Mouse (Mus musculus) limb, embryonic 14.5 days (tissue): ENCODE measurements around the gene Kcnh5. TPM values are rescaled to one million over a fixed set of nuclear protein-coding genes. Genes with fewer than 3 reads are reported as not detected.

Experiments used
- ATAC-seq: fragments of 200-750 bp; cut with Nextera tagmentation; 2 replicates; pipeline ENCODE4 v1.8.0; 2017; ENCODE audit warnings: low read depth, moderate number of reproducible peaks, moderate TSS enrichment; ENCODE audit not compliant: low FRiP score
- DNase-seq: peaks from one replicate; pipeline ENCODE4 v3.0.0-alpha.2; 2015; ENCODE audit warnings: low spot score
- H3K27ac ChIP-seq: fragments of 300-500 bp; sonication (generic); replicated peaks from 2 replicates; pipeline ENCODE4 v1.5.1; 2014; ENCODE audit warnings: low read depth, mild to moderate bottlenecking, low read length, moderate library complexity, mixed read lengths
- H3K27me3 ChIP-seq: fragments of 300-500 bp; sonication (generic); 2 replicates; pipeline ENCODE4 v1.6.1; 2014; ENCODE audit warnings: low read length, mixed read lengths; ENCODE audit not compliant: control insufficient read depth, insufficient read depth
- H3K36me3 ChIP-seq: fragments of 300-500 bp; sonication (generic); 2 replicates; pipeline ENCODE4 v1.6.1; 2014; ENCODE audit warnings: mild to moderate bottlenecking, low read length, moderate library complexity, mixed read lengths; ENCODE audit not compliant: control insufficient read depth, insufficient read depth
- H3K4me1 ChIP-seq: fragments of 300-500 bp; sonication (generic); 2 replicates; pipeline ENCODE4 v1.6.1; 2014; ENCODE audit warnings: antibody characterized with exemption, low read length, mixed read lengths; ENCODE audit not compliant: control insufficient read depth, insufficient read depth
- H3K4me2 ChIP-seq: fragments of 300-500 bp; sonication (generic); replicated peaks from 2 replicates; pipeline ENCODE4 v1.6.1; 2014; ENCODE audit warnings: low read depth, mild to moderate bottlenecking, low read length, moderate library complexity; ENCODE audit not compliant: severe bottlenecking
- H3K4me3 ChIP-seq: fragments of 300-500 bp; sonication (generic); replicated peaks from 2 replicates; pipeline ENCODE4 v1.5.1; 2014; ENCODE audit warnings: low read length
- H3K9ac ChIP-seq: fragments of 300-500 bp; sonication (generic); 2 replicates; pipeline ENCODE4 v1.6.1; 2014; ENCODE audit warnings: mild to moderate bottlenecking, low read depth, low read length, moderate library complexity; ENCODE audit not compliant: severe bottlenecking
- H3K9me3 ChIP-seq: fragments of 300-500 bp; sonication (generic); 2 replicates; pipeline ENCODE4 v1.6.1; 2016; ENCODE audit warnings: low read length; ENCODE audit not compliant: control insufficient read depth
- POLR2A ChIP-seq: fragments of 200-500 bp; IDR thresholded peaks from 2 replicates; pipeline ENCODE4 v1.8.0; 2012; ENCODE audit warnings: inconsistent platforms, mild to moderate bottlenecking, moderate library complexity, borderline replicate concordance; ENCODE audit not compliant: insufficient read depth, insufficient read length; ENCODE audit errors: extremely low read depth
- WGBS: fragments of 180-500 bp; shearing (Covaris S2); extraction: QIAGEN DNeasy Blood & Tissue Kit; methylation state at CpG from one replicate; pipeline ENCODE4 v1.1.7; 2014; 5-methylcytosine and 5-hydroxymethylcytosine counted together
- polyA plus RNA-seq, 2 experiments: library from polyadenylated mRNA; depleted of rRNA in 1 of 2; stranded (reverse) in 1 of 2; unstranded in 1 of 2; fragments of >200 nt; fragmentation: Nextera tagmentation in 1 of 2; extraction: Ambion mirVana in 1 of 2; gene quantifications; 2 replicates each; pipeline versions ENCODE4 v1.2.1 to v1.2.3; 2012 to 2014

Kcnh5 gene
- polyA plus RNA-seq, 2 experiments, result 0.28 to 0.43 TPM

DNA sequence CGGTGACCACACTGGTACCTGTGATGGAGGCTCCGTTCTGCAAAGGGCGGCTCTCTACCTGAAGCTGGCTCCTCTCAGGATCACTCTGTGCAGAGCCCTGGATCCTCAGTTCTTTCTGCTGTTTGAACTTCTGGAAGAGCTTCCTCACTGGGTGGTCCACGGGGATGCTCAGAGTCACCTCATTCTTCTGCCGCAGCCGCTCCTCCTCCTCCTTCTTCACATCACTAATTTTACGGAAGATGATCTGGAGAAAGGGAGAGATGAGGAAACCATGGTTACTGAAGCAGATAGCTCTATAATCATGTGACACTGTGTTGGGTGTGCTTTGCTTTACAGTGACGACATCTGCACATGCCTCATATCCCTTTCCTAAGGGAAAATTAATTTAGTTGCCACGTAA, 278.9 kb downstream of the Kcnh5 start:
- DNase-seq, result no peak
- no peak overlapping the region for H3K4me2 ChIP-seq
- H3K9ac ChIP-seq, result no peak overlapping the region
- no peak for TF ChIP-seq POLR2A
- H3K36me3 ChIP-seq, result no peaks in the 10 kb centered on the region
- H3K9me3 ChIP-seq, result no peaks in the 10 kb centered on the region
- ATAC-seq, result no peak
- no peak overlapping the region for H3K27ac ChIP-seq
- H3K4me3 ChIP-seq, result no peak overlapping the region
- WGBS, result 91% methylated on average over 9 of the region's 9 CpGs
- no peaks in the 10 kb centered on the region for H3K27me3 ChIP-seq
- H3K4me1 ChIP-seq, result no peaks in the 10 kb centered on the region

- no peak for ATAC-seq
- H3K4me1 ChIP-seq, result no peaks in the 10 kb centered on the region
- no peak overlapping the region for H3K9ac ChIP-seq
- H3K27ac ChIP-seq, result no peak overlapping the region
- H3K4me2 ChIP-seq, result no peak overlapping the region
- H3K36me3 ChIP-seq, result no peaks in the 10 kb centered on the region
- no peak for DNase-seq
- H3K9me3 ChIP-seq, result no peaks in the 10 kb centered on the region
- no peaks in the 10 kb centered on the region for H3K27me3 ChIP-seq
- no peak for TF ChIP-seq POLR2A
- H3K4me3 ChIP-seq, result no peak overlapping the region
- 83% methylated on average over 11 of the region's 11 CpGs for WGBS
Observed at GRCm38 (mm10) chr12:74894870-74895423, 282.2 kb downstream of the Kcnh5 start.

GRCm38 (mm10) chr12:74889419-74889818, 287.7 kb downstream of the Kcnh5 start:
- ATAC-seq (no peak), DNase-seq (no peak)
- no peaks in the 10 kb centered on the region for H3K27me3 ChIP-seq
- H3K4me1 ChIP-seq, result no peaks in the 10 kb centered on the region
- H3K4me3 ChIP-seq, result no peak overlapping the region
- H3K4me2 ChIP-seq, result no peak overlapping the region
- WGBS, result 56% methylated on average over 3 of the region's 3 CpGs
- no peaks in the 10 kb centered on the region for H3K9me3 ChIP-seq
- no peak overlapping the region for H3K27ac ChIP-seq
- H3K9ac ChIP-seq, result no peak overlapping the region
- no peak for TF ChIP-seq POLR2A
- H3K36me3 ChIP-seq, result no peaks in the 10 kb centered on the region

GRCm38 (mm10) chr12:74887064-74887463, 290.1 kb downstream of the Kcnh5 start:
- Histone ChIP-seq H3K36me3 (no peaks in the 10 kb centered on the region), H3K27me3 (no peaks in the 10 kb centered on the region), H3K27ac (no peak overlapping the region), H3K4me2 (no peak overlapping the region), H3K4me3 (no peak overlapping the region), H3K4me1 (no peaks in the 10 kb centered on the region), H3K9ac (no peak overlapping the region), H3K9me3 (no peaks in the 10 kb centered on the region)
- no peak for TF ChIP-seq POLR2A
- no peak for ATAC-seq
- WGBS, result 86% methylated on average over 1 of the region's 1 CpGs
- DNase-seq, result no peak

GRCm38 (mm10) chr12:74881344-74881743, 295.8 kb downstream of the Kcnh5 start:
- Histone ChIP-seq H3K36me3 (no peaks in the 10 kb centered on the region), H3K4me1 (no peaks in the 10 kb centered on the region), H3K9ac (no peak overlapping the region), H3K4me2 (no peak overlapping the region), H3K9me3 (no peaks in the 10 kb centered on the region), H3K27me3 (no peaks in the 10 kb centered on the region), H3K4me3 (no peak overlapping the region), H3K27ac (no peak overlapping the region)
- 85% methylated on average over 6 of the region's 6 CpGs for WGBS
- TF ChIP-seq POLR2A, result no peak
- ATAC-seq, result no peak
- no peak for DNase-seq

- Histone ChIP-seq H3K4me3 (no peak overlapping the region), H3K4me2 (no peak overlapping the region), H3K4me1 (no peaks in the 10 kb centered on the region), H3K9ac (no peak overlapping the region), H3K9me3 (no peaks in the 10 kb centered on the region), H3K27ac (no peak overlapping the region), H3K36me3 (no peaks in the 10 kb centered on the region), H3K27me3 (no peaks in the 10 kb centered on the region)
- ATAC-seq, result no peak
- no peak for DNase-seq
- 61% methylated on average over 2 of the region's 2 CpGs for WGBS
- TF ChIP-seq POLR2A, result no peak
Observed at GRCm38 (mm10) chr12:74855666-74856065, 321.5 kb downstream of the Kcnh5 start.
